23 mouse cellular contexts compared by ENCODE assay signal in genomic region chr10:94871102-94871501, GRCm38 (mm10).
"Had no signal": no experiment of that assay in that cellular context is flagged by ENCODE, and none has a peak within 500 bp of the region (broad histone marks: within the 10 kb centered on the region; RNA-seq: fewer than 3 reads in every experiment).

No protein-coding gene starts in this region.

- H3K27me3 ChIP-seq: limb, embryonic 12.5 days; limb, embryonic 15.5 days; lung, embryonic 15.5 days; midbrain, embryonic 12.5 days; midbrain, embryonic 15.5 days; neural tube, embryonic 13.5 days had no signal

- H3K27ac ChIP-seq: limb, embryonic 12.5 days; limb, embryonic 15.5 days; liver, embryonic 14.5 days; lung, embryonic 15.5 days; midbrain, embryonic 12.5 days; midbrain, embryonic 15.5 days; neural tube, embryonic 13.5 days; stomach, postnatal 0 days had no signal

- H3K4me3 ChIP-seq: limb, embryonic 12.5 days; limb, embryonic 15.5 days; lung, embryonic 15.5 days; midbrain, embryonic 12.5 days; midbrain, embryonic 15.5 days; myocyte; neural tube, embryonic 13.5 days had no signal

- H3K36me3 ChIP-seq: limb, embryonic 12.5 days; limb, embryonic 15.5 days; lung, embryonic 15.5 days had no signal

- H3K4me2 ChIP-seq: limb, embryonic 12.5 days; limb, embryonic 15.5 days; lung, embryonic 15.5 days; midbrain, embryonic 12.5 days; midbrain, embryonic 15.5 days; neural tube, embryonic 13.5 days had no signal

- H3K9ac ChIP-seq: limb, embryonic 12.5 days; limb, embryonic 15.5 days; liver, embryonic 14.5 days; lung, embryonic 15.5 days; midbrain, embryonic 12.5 days; midbrain, embryonic 15.5 days; neural tube, embryonic 13.5 days had no signal

- H3K9me3 ChIP-seq: limb, embryonic 12.5 days; limb, embryonic 15.5 days; lung, embryonic 15.5 days; midbrain, embryonic 12.5 days; midbrain, embryonic 15.5 days; neural tube, embryonic 13.5 days had no signal

- H3K4me1 ChIP-seq: lung, embryonic 15.5 days; midbrain, embryonic 15.5 days had no signal

- DNase-seq: kidney, adult 18-20 months; kidney, adult 9 months; kidney, postnatal 14 days; kidney, postnatal 4 days; left cerebral cortex, postnatal 4 days; lung, adult 18-20 months; lung, postnatal 10 days; lung, postnatal 36 days; retina, postnatal 1 day; right cerebral cortex, postnatal 14 days; right cerebral cortex, postnatal 4 days; thymus, adult 2 months; thymus, postnatal 14 days; thymus, postnatal 4 days had no signal

- ATAC-seq: midbrain, embryonic 15.5 days had no signal
